Mouse (Mus musculus): Measurements from ENCODE around the gene Tnpo2. TPM values are rescaled to one million over a fixed set of nuclear protein-coding genes. Genes with fewer than 3 reads are reported as not detected.
"Not testable (repeated sequence)": the region's sequence is repeated elsewhere in the genome, so short reads cannot be mapped to it uniquely, and the experiment has no call there.

The Tnpo2 gene
- total RNA-seq, 2 experiments from 2014 or later: 36.4 to 41.0 TPM

DNA sequence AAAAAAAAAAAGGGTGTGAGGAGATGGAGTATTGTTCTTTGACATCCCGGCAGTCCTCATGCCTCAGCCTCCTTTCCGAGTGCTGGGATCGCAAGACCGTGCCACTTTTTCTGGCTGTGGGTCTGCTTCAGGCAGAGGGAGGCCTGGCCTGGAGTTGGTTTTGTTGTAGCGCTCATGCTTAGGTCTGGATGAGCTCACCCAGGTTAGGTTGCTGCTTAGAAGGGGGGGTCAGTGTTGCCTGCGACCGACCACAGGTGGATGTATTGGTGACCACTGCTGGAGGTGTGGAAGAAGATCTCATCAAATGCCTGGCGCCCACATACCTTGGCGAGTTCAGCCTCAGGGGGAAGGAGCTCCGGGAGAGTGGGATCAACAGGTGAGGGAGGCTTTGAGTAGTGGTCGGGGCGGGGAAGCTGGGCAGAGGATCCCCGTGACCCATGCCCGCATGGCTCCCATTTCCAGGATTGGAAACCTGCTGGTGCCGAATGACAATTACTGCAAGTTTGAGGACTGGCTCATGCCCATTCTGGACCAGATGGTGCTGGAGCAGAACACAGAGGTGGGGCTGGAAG is 36.4 kb downstream of the Tnpo2 start:
- no peak for DNase-seq

DNA sequence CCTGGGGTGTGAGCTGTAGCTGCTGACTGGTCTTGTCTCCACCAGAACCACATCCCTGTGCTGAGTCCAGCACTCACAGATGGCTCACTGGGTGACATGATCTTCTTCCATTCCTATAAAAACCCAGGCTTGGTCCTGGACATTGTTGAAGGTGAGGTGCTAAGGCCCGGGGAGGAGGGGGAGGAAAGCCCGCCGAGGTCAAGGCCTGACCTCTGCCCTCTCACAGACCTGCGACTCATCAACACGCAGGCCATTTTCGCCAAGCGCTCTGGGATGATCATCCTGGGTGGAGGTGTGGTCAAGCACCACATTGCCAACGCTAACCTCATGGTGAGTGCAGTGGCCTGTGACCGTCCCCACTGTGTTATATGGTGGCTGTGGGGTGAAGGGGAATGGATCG is 37.5 kb downstream of the Tnpo2 start:
- DNase-seq: no peak

GRCm38 (mm10) chr8:85074617-85075016 is 37.9 kb downstream of the Tnpo2 start:
- DNase-seq: no peak

GRCm38 (mm10) chr8:85076001-85076400 is 39.3 kb downstream of the Tnpo2 start:
- peak; percentile 60 for DNase-seq

GRCm38 (mm10) chr8:85076993-85077392 is 40.3 kb downstream of the Tnpo2 start:
- DNase-seq: peak; percentile 85

DNA sequence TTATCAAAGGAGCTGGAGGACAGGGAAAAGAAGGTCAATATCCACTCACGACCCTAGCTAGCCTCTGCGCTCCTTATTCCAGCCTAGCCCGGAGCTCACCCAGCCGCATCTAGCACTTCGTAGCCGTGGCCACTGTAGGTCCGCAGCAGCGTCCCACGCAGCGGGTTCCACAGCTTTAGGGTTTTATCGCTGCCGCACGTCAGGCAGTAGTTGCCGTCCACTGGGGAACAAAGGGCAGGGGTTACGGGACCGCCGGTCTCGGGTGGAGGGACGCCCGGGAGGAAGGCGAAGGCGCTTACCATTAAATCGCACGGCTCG is 43.5 kb downstream of the Tnpo2 start:
- no peak for DNase-seq

GRCm38 (mm10) chr8:85080532-85081215 is 44.0 kb downstream of the Tnpo2 start, which contains the start of gene Wdr83os:
Gene Wdr83os (plus strand): TSS chr8:85080740.
- peak; percentile 68 for DNase-seq

- DNase-seq: peak; percentile 50
Measured at GRCm38 (mm10) chr8:85081216-85081555, 44.5 kb downstream of the Tnpo2 start, which contains the start of gene Wdr83. Gene Wdr83 (minus strand): TSS chr8:85081306.

- not testable (repeated sequence) for DNase-seq
Measured at GRCm38 (mm10) chr8:85082169-85082568, 45.5 kb downstream of the Tnpo2 start.

DNA sequence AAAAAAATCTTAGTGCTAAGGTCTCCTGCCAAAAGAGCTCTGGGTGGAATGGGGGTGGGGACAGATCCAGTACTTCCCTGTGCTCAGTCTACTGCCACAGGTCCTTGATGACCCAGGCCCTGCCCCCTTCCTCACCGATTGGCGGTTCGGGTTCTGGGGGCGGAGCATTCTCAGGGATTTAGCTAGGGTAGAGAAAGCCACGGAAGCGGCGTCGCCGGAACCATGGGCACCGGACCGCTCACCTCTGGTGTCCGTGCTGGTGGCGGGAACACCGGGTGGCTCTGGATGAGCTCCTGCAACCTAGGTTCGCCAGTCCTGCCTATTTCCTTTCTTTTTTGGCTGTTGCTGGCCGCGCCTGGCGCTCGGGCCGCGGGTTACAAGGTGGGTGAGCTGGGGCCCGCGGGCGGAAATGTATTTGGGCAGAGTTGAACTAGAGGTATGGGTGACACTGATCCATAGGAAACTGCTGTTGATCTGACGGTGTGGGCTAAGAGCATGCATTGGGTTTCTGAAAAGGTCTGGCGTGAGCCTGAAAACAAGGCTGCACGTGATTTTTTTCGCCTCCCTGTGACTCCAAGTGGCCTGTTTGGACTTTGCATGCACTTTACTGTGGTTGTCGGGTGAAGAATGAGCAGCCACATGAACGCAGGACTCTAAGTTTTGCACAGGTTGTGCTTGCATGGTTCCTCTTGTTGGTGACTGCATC is 46.5 kb downstream of the Tnpo2 start, which contains the start of gene Man2b1:
Man2b1 (plus strand) TSS at position 163 of the 706 bp plus-strand sequence.
- peak; percentile 89 for DNase-seq

DNA sequence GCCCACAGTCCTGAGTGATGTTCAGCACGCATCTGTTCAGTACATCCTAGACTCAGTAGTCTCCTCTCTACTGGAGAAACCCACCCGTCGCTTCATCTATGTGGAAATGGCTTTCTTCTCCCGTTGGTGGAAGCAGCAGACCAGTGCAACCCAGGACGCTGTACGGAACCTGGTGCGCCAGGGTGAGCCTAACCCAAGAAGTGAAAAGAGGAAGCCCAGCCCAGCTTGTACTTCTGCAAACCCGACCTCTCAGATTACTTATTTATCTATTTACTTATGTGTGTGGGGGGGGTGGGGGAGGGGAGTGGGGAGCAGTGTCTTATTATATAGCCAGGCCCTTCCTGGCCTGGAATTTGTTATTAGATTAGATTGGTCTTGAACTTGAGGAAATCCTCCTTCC is 47.9 kb downstream of the Tnpo2 start:
- no peak for DNase-seq

GRCm38 (mm10) chr8:85086238-85086637 is 49.5 kb downstream of the Tnpo2 start:
- DNase-seq: no peak

DNA sequence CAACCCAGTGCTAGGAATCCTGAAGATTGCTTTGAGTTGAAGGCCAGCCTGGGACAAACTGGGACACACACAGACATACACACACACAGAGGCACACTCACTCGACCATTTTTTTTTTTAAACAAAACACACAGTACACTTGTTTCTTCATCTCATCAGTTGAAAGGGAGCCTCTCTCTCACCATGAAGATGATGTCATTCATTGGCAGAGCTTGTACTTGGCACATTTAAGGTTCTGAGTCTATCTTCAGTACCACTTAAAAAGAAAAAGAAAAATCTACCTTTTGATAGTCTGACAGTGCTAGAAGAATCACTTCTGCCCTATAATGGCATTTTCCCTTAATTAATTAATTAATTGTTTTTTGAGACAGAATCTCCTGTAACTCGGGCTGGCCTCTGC is 52.1 kb downstream of the Tnpo2 start:
- DNase-seq: no peak

DNA sequence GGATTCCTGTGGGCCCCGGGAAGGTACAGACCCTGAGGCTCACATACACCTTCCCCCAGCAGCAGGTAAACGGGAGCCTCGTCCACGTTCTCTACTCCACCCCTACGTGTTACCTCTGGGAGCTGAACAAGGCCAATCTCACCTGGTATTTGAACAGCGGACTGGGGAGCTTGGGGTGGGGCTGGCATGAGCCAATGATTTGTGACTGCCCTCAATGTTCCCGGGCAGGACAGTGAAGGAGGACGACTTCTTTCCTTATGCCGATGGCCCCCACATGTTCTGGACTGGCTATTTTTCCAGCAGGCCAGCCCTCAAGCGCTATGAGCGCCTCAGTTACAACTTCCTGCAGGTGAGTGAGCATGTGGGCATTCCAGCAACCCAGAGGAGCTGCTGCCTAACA is 54.1 kb downstream of the Tnpo2 start:
- no peak for DNase-seq

GRCm38 (mm10) chr8:85091526-85092090 is 54.9 kb downstream of the Tnpo2 start:
- no peak for DNase-seq

DNA sequence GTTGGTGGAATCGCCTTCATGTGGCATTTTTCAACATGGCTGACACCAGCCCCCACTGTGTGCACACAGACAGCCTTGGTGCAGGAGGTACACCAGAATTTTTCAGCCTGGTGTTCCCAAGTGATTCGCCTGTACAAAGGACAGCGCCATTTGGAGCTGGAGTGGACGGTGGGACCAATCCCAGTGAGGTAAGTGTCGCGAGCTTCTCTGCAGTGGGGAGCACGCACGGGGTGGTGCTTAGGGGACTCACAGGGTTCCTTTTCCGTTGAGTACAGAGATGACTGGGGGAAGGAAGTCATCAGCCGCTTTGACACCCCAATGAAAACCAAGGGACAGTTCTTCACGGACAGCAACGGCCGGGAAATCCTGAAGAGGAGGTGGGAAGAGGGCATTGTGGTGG is 58.3 kb downstream of the Tnpo2 start:
- DNase-seq: no peak

DNA sequence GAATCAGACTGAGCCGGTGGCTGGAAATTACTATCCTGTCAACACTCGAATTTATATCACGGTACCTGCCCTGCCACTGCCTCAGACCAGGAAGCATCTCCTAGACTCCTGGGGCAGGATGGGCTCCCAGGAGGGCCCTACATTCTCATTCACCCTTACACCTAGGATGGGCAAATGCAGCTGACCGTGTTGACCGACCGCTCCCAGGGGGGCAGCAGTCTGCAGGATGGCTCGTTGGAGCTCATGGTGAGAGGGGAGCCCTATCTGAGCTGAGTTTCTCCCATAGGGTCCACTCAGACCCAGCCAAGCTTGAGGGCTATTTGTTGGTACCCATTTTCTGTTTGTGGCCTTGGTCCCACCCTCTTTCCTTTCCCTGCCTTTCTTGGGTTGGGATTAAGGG is 58.9 kb downstream of the Tnpo2 start:
- DNase-seq: no peak

GRCm38 (mm10) chr8:85096196-85096595 is 59.5 kb downstream of the Tnpo2 start:
- no peak for DNase-seq

- DNase-seq: no peak
Measured at GRCm38 (mm10) chr8:85096850-85097249, 60.1 kb downstream of the Tnpo2 start.

GRCm38 (mm10) chr8:85100076-85100665 is 63.5 kb downstream of the Tnpo2 start:
- no peak for DNase-seq
